In genomic region chr19:48871601-48872000, GRCm38 (mm10) we compare ENCODE assay signal across 19 mouse cellular contexts.
"Had no signal": no experiment of that assay in that cellular context is flagged by ENCODE, and none has a peak within 500 bp of the region (broad histone marks: within the 10 kb centered on the region; RNA-seq: fewer than 3 reads in every experiment).

No protein-coding gene starts in this region.

- H3K9ac ChIP-seq: intestine, embryonic 15.5 days; liver, embryonic 12.5 days; liver, embryonic 15.5 days; lung, embryonic 15.5 days; midbrain, embryonic 13.5 days; neural tube, embryonic 13.5 days had no signal

- H3K4me2 ChIP-seq: intestine, embryonic 15.5 days; liver, embryonic 12.5 days; liver, embryonic 15.5 days; lung, embryonic 15.5 days; midbrain, embryonic 13.5 days; neural tube, embryonic 13.5 days had no signal

- H3K27me3 ChIP-seq: intestine, embryonic 15.5 days; liver, embryonic 12.5 days; liver, embryonic 15.5 days; lung, embryonic 15.5 days; megakaryocyte, embryonic 14.5 days; midbrain, embryonic 13.5 days; neural tube, embryonic 13.5 days had no signal

- H3K9me3 ChIP-seq: intestine, embryonic 15.5 days; liver, embryonic 12.5 days; liver, embryonic 15.5 days; lung, embryonic 15.5 days; midbrain, embryonic 10.5 days; midbrain, embryonic 13.5 days; neural tube, embryonic 13.5 days had no signal

- H3K4me3 ChIP-seq: intestine, embryonic 15.5 days; liver, embryonic 12.5 days; liver, embryonic 15.5 days; lung, embryonic 15.5 days; megakaryocyte, embryonic 14.5 days; midbrain, embryonic 10.5 days; midbrain, embryonic 13.5 days; myocyte; neural tube, embryonic 13.5 days had no signal

- DNase-seq: lung, adult 18-20 months; lung, postnatal 10 days; lung, postnatal 36 days; retina, postnatal 1 day; right cerebral cortex, postnatal 25 days; spleen, adult 18-20 months; thymus, adult 18-20 months; thymus, postnatal 36 days had no signal

- H3K36me3 ChIP-seq: intestine, embryonic 15.5 days; liver, embryonic 12.5 days; liver, embryonic 15.5 days; lung, embryonic 15.5 days; midbrain, embryonic 10.5 days; midbrain, embryonic 13.5 days; neural tube, embryonic 13.5 days had no signal

- H3K4me1 ChIP-seq: intestine, embryonic 15.5 days; liver, embryonic 12.5 days; liver, embryonic 15.5 days; lung, embryonic 15.5 days; megakaryocyte, embryonic 14.5 days; midbrain, embryonic 10.5 days; midbrain, embryonic 13.5 days; neural tube, embryonic 13.5 days had no signal

- ATAC-seq: intestine, embryonic 15.5 days; liver, embryonic 12.5 days; midbrain, embryonic 13.5 days; midbrain, embryonic 16.5 days had no signal

- H3K27ac ChIP-seq: intestine, embryonic 15.5 days; kidney, postnatal 0 days; liver, embryonic 12.5 days; liver, embryonic 15.5 days; lung, embryonic 15.5 days; midbrain, embryonic 10.5 days; midbrain, embryonic 13.5 days; neural tube, embryonic 13.5 days had no signal
